Mouse (Mus musculus) embryonic stem cell, embryonic (primary cell): ENCODE measurements around the gene Fbxw22.
"Not testable (repeated sequence)": the region's sequence is repeated elsewhere in the genome, so short reads cannot be mapped to it uniquely, and the experiment has no call there.

ENCODE experiments used
- CTCF ChIA-PET, 4 experiments: fragments of 300-600 bp in 2 of 4; fragments of 350-600 bp in 2 of 4; sonication (Branson Sonifier 250); formaldehyde crosslinking; loops; one replicate each; lab custom pipeline; 2022; ENCODE audit warnings: inconsistent platforms in 2 of 4; lab: Charles Lee
- POLR2A ChIA-PET, 4 experiments: fragments of 300-600 bp in 2 of 4; fragments of 350-600 bp in 2 of 4; sonication (Branson Sonifier 250); formaldehyde crosslinking; loops; one replicate each; lab custom pipeline; 2022; ENCODE audit warnings: antibody characterized with exemption in 4 of 4, inconsistent platforms in 1 of 4; lab: Charles Lee

Gene Fbxw22

GRCm38 (mm10) chr9:109404196-109404595, at the start of gene Fbxw22:
Gene Fbxw22 (minus strand): TSS chr9:109404296.
- CTCF ChIA-PET = not testable (repeated sequence)

DNA sequence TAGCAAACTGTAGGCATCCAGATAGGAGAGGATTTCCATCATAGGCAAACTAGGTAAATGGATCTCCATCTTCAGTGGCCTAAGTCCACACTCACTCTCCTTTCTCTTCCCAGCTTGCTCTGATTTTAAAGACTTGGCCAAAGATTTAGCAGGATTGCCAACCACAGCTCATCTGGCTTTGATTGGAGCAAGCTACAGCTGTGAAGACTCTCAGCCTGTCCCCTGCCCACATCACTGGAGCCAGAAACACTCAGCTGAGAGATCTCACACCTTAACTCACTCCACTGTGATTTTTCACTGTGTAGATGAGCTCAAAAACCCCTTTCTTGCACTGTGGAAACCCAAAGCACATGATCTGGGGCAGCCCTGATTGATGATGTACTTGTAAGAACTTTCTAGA, 44.9 kb upstream of the Fbxw22 start, which contains the start of gene Fbxw16:
Gene Fbxw16 (minus strand): TSS at position 101 of the 400 bp plus-strand sequence.
- CTCF ChIA-PET = no interaction called here
- POLR2A ChIA-PET = no interaction called here

More at GRCm38 (mm10) chr9:109404196-109404595, at the start of gene Fbxw22:
- POLR2A ChIA-PET = not testable (repeated sequence)

GRCm38 (mm10) chr9:109432956-109433355, 28.9 kb upstream of the Fbxw22 start:
- ChIA-PET CTCF (no interaction called here), POLR2A (no interaction called here)

DNA sequence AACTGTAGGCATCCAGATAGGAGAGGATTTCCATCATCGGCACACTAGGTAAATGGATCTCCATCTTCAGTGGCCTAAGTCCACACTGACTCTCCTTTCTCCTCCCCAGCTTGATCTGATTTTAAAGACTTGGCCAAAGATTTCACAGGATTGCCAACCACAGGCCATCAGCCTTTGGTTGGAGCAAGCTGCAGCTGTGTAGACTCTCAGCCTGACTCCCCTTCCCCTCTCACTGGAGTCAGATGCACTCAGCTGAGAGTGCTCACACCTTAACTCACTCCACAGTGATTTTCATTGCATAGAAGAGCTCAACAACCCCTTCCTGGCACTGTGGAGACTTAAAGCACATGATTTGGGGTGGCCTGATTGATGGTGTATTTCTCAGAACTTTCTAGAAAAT, 64.5 kb downstream of the Fbxw22 start, which contains the start of gene Fbxw28:
Gene Fbxw28 (minus strand): TSS at position 101 of the 400 bp plus-strand sequence.
- POLR2A ChIA-PET, CTCF ChIA-PET: not testable (repeated sequence)
